Mouse (Mus musculus) CH12.LX (cell line): ENCODE results near the gene Olfml2b.

Experiments used
- CTCF ChIP-seq, 2 experiments: IDR thresholded peaks in 1 of 2; conservative IDR thresholded peaks in 1 of 2; 2 replicates each; pipeline ENCODE4 v1.5.1; 2011 to 2012; ENCODE audit warnings: low read depth in 2 of 2, low read length in 2 of 2, improper control_type of control experiment in 1 of 2, inconsistent platforms in 1 of 2, mild to moderate bottlenecking in 1 of 2, moderate library complexity in 1 of 2
- ELF1 ChIP-seq: IDR thresholded peaks from 2 replicates; pipeline ENCODE4 v1.6.1; 2014; ENCODE audit warnings: low read depth, mild to moderate bottlenecking, inconsistent platforms, low read length, improper control_type of control experiment
- POLR2A ChIP-seq: IDR thresholded peaks from 2 replicates; pipeline ENCODE4 v1.6.1; 2011; ENCODE audit warnings: low read depth, mild to moderate bottlenecking, improper control_type of control experiment, low read length

DNA sequence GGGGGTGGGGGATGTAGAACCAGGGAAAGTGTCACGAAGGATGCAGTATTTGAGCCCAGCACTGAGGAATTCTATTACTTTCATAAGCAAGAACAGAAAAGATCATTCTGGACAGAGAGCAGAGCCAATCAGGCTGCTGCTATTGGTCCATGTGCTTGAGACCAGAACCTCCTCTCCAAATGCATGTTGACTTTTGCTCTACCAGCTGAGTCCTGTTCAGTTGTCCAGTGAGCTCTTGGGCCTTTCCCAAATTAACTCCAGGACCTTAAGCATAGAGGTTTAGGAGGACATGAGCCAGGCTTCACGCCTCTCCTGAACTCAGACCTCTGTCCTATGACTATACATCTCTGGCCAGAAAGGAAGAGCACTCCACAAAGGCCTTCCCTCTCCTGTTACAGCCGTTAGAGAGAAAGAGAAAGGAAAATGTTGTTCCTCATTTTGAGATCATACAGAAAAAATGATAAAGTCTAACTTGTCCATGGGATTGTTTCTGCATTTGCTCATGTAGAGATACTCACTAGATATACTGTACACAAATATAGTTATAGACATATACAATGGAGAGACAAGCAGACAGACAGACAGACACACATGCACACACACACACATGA lies 35.8 kb upstream of the Olfml2b start:
- no peak for TF ChIP-seq ELF1
- TF ChIP-seq CTCF (conservative IDR thresholded peaks at IDR 0.05 in 1 of 2, IDR thresholded peaks at IDR 0.05 in 1 of 2; ENCODE audit: low read depth in 2 of 2, low read length in 2 of 2) = no peak
- no peak for TF ChIP-seq POLR2A
